In the genomic region with DNA sequence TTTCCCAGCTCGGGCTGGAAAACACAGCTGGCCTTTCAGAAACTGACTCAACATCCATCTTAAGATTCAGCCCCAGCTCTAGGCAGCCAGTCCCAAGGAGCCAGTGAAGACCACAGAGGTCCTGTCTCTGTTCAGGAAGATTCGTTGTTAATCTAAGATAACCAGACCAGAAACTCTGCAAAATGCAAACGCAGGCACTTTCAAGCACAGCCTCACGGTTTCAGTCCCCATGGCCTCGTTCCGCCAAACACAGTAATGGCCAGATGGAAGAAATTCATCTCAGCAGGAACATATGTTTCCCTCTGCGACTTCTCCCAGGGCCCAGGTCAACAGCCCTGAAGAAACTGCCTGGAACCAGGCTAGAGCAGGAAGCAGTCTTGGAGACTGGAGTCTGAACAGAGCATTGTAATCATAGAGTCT, we compare ENCODE assay signal across 10 mouse cellular contexts.
DNase-seq lines count a peak whose midpoint lies in the region; ATAC-seq and TF ChIP-seq lines count a peak whose summit lies in the region.
"Had no signal": no experiment of that assay in that cellular context is flagged by ENCODE, and none has a peak within 500 bp of the region (broad histone marks: within the 10 kb centered on the region; RNA-seq: fewer than 3 reads in every experiment).

No protein-coding gene starts in this region.

- no peaks in the 10 kb centered on the region for H3K36me3 ChIP-seq in heart, adult 2 months (ENCODE audit: control insufficient read depth, insufficient read depth, low read length)
- H3K36me3 ChIP-seq in ES-Bruce4 (ENCODE audit: control insufficient read depth, insufficient read depth, low read length, poor library complexity, severe bottlenecking) = no peaks in the 10 kb centered on the region
- H3K36me3 ChIP-seq in embryonic facial prominence, embryonic 11.5 days (replicated peaks; ENCODE audit: control insufficient read depth, insufficient read depth, low read depth, low read length) = no peaks in the 10 kb centered on the region
- H3K36me3 ChIP-seq in liver, embryonic 13.5 days = no peaks in the 10 kb centered on the region

- no peak overlapping the region for H3K4me2 ChIP-seq in embryonic facial prominence, embryonic 11.5 days (ENCODE audit: low read depth, low read length)
- H3K4me2 ChIP-seq in liver, embryonic 13.5 days = no peak overlapping the region

- H3K27ac ChIP-seq in heart, adult 2 months = peak overlapping the region; percentile 42; the same call in 1 of the 2 replicates
- no peak overlapping the region for H3K27ac ChIP-seq in ES-Bruce4 (ENCODE audit: insufficient read depth, low read length)
- H3K27ac ChIP-seq in embryonic facial prominence, embryonic 11.5 days (replicated peaks; ENCODE audit: low read depth, low read length) = peak overlapping the region; percentile 67
- H3K27ac ChIP-seq in liver, embryonic 13.5 days = peak overlapping the region; percentile 69; the same call in 1 of the 2 replicates

- intact Hi-C loops in heart, adult 2 months (cut with DNase I) = no loop called here
- intact Hi-C loops in heart, postnatal 14 days (cut with DNase I) = no loop called here

- no peaks in the 10 kb centered on the region for H3K79me2 ChIP-seq in heart, adult 2 months (replicated peaks; ENCODE audit: control insufficient read depth, insufficient read depth, low read length)

- no peak for TF ChIP-seq POLR2A in heart, adult 2 months (IDR thresholded peaks at IDR 0.05; ENCODE audit: insufficient read depth, low read depth, low read length)
- no peak for TF ChIP-seq POLR2A in ES-Bruce4 (IDR thresholded peaks at IDR 0.05; ENCODE audit: insufficient read depth, low read length)

- no peaks in the 10 kb centered on the region for H3K9me3 ChIP-seq in ES-Bruce4 (replicated peaks; ENCODE audit: control insufficient read depth, insufficient read depth, low read length, poor library complexity, severe bottlenecking)
- no peaks in the 10 kb centered on the region for H3K9me3 ChIP-seq in embryonic facial prominence, embryonic 11.5 days (replicated peaks; ENCODE audit: control insufficient read depth, low read length)
- no peaks in the 10 kb centered on the region for H3K9me3 ChIP-seq in liver, embryonic 13.5 days (replicated peaks)

- H3K27me3 ChIP-seq in heart, adult 2 months (ENCODE audit: control insufficient read depth, insufficient read depth, low read length) = no peaks in the 10 kb centered on the region
- H3K27me3 ChIP-seq in ES-Bruce4 (ENCODE audit: control insufficient read depth, insufficient read depth, low read length, poor library complexity, severe bottlenecking) = no peaks in the 10 kb centered on the region
- no peaks in the 10 kb centered on the region for H3K27me3 ChIP-seq in embryonic facial prominence, embryonic 11.5 days (ENCODE audit: control insufficient read depth, insufficient read depth, low read length)
- no peaks in the 10 kb centered on the region for H3K27me3 ChIP-seq in liver, embryonic 13.5 days

- no peak for ATAC-seq in embryonic facial prominence, embryonic 11.5 days (replicated peaks; ENCODE audit: insufficient number of reproducible peaks, low FRiP score, low TSS enrichment, low read depth)
- peak; percentile 58 for ATAC-seq in liver, embryonic 13.5 days (ENCODE audit: low read depth)

- peak; percentile 20 to 27 for DNase-seq in heart, adult 2 months
- DNase-seq in heart, postnatal 14 days = no peak
- DNase-seq in embryonic facial prominence, embryonic 11.5 days (ENCODE audit: low spot score) = peak; percentile 74
- no peak for DNase-seq in liver, embryonic 13.5 days
- no peak for DNase-seq in thymus, adult 18-20 months
- DNase-seq in MN1 (ENCODE audit: low spot score) = no peak
- DNase-seq in ovary, postnatal 14 days (ENCODE audit: low spot score) = no peak
- DNase-seq: adrenal gland, postnatal 14 days; kidney, postnatal 4 days had no signal

- 51% methylated on average over 7 of the region's 7 CpGs for WGBS in heart, adult 2 months
- 38% methylated on average over 7 of the region's 7 CpGs for WGBS in embryonic facial prominence, embryonic 11.5 days
- 25% methylated on average over 7 of the region's 7 CpGs for WGBS in liver, embryonic 13.5 days (ENCODE audit: insufficient replicate concordance)

- TF ChIP-seq CTCF in heart, adult 2 months (IDR thresholded peaks at IDR 0.05) = no peak
- TF ChIP-seq CTCF in ES-Bruce4 (IDR thresholded peaks at IDR 0.05; ENCODE audit: low read depth, low read length) = no peak

- no peak overlapping the region for H3K4me3 ChIP-seq in heart, adult 2 months
- H3K4me3 ChIP-seq in ES-Bruce4 (ENCODE audit: low read depth, low read length) = 0 out of 2 replicates have a peak overlapping the region, but pooled peaks have one; percentile 3
- H3K4me3 ChIP-seq in embryonic facial prominence, embryonic 11.5 days (ENCODE audit: low read depth, low read length) = no peak overlapping the region
- no peak overlapping the region for H3K4me3 ChIP-seq in liver, embryonic 13.5 days (replicated peaks)

- TF ChIP-seq EP300 in heart, adult 2 months (IDR thresholded peaks at IDR 0.05; ENCODE audit: insufficient read depth, low read depth, low read length) = no peak
- TF ChIP-seq EP300 in ES-Bruce4 (IDR thresholded peaks at IDR 0.05; ENCODE audit: insufficient read depth, low read depth, low read length) = no peak

- H3K9ac ChIP-seq in heart, adult 2 months (ENCODE audit: low read depth, low read length) = no peak overlapping the region
- H3K9ac ChIP-seq in ES-Bruce4 (ENCODE audit: low read depth, poor library complexity, severe bottlenecking) = no peak overlapping the region
- no peak overlapping the region for H3K9ac ChIP-seq in embryonic facial prominence, embryonic 11.5 days (replicated peaks; ENCODE audit: low read length)
- H3K9ac ChIP-seq in liver, embryonic 13.5 days = no peak overlapping the region

- peaks cover 28% of the 10 kb centered on the region for H3K4me1 ChIP-seq in heart, adult 2 months (ENCODE audit: control insufficient read depth, insufficient read depth, low read length)
- H3K4me1 ChIP-seq in ES-Bruce4 (ENCODE audit: control insufficient read depth, insufficient read depth, low read length) = peaks cover 3% of the 10 kb centered on the region
- H3K4me1 ChIP-seq in embryonic facial prominence, embryonic 11.5 days (ENCODE audit: control insufficient read depth, insufficient read depth, low read length) = peaks cover 4% of the 10 kb centered on the region
- peaks cover 31% of the 10 kb centered on the region for H3K4me1 ChIP-seq in liver, embryonic 13.5 days (replicated peaks)

Comparison
In these comparisons a context has a peak if more than half of its experiments do, and no peak if none do; other contexts are left out.
1. DNase-seq: peak in heart, adult 2 months (2 of 2) and embryonic facial prominence, embryonic 11.5 days (single experiment); none in heart, postnatal 14 days (0 of 2), liver, embryonic 13.5 days (single experiment), thymus, adult 18-20 months (0 of 2), MN1 (single experiment) and ovary, postnatal 14 days (single experiment).